Mouse (Mus musculus) ES-E14 (cell line): ENCODE measurements around the gene Xpr1. TPM values are rescaled to one million over a fixed set of nuclear protein-coding genes. Genes with fewer than 3 reads are reported as not detected.

Experiments used
- DNase-seq: peaks from one replicate; pipeline ENCODE4 v3.0.0-alpha.2; 2013; ENCODE audit warnings: low read depth, low spot score
- H3K27ac ChIP-seq: 2 replicates; pipeline ENCODE4 v1.5.1; 2012; ENCODE audit warnings: low read depth, mild to moderate bottlenecking, low read length, moderate library complexity, mixed read lengths; ENCODE audit not compliant: poor library complexity, insufficient read depth, severe bottlenecking
- H3K36me3 ChIP-seq: 2 replicates; pipeline ENCODE4 v1.6.1; 2012; ENCODE audit warnings: mild to moderate bottlenecking, low read length, moderate library complexity, mixed read lengths; ENCODE audit not compliant: control insufficient read depth, poor library complexity, insufficient read depth, severe bottlenecking
- H3K4me1 ChIP-seq, 2 experiments: fragments of 150-350 bp in 1 of 2; sonication (generic) in 1 of 2; 2 replicates each; pipeline ENCODE4 v1.6.1; 2012; ENCODE audit warnings: low read length in 2 of 2, mild to moderate bottlenecking in 1 of 2, mixed read lengths in 1 of 2; ENCODE audit not compliant: control insufficient read depth in 2 of 2, insufficient read depth in 2 of 2, poor library complexity in 1 of 2
- H3K4me3 ChIP-seq, 2 experiments: fragments of 150-350 bp in 1 of 2; sonication (generic) in 1 of 2; 2 replicates each; pipeline ENCODE4 v1.5.1; 2012; ENCODE audit warnings: low read length in 2 of 2, low read depth in 1 of 2, mild to moderate bottlenecking in 1 of 2, mixed read lengths in 1 of 2; ENCODE audit not compliant: insufficient read depth in 1 of 2, poor library complexity in 1 of 2, severe bottlenecking in 1 of 2
- H3K9ac ChIP-seq: 2 replicates; pipeline ENCODE4 v1.6.1; 2012; ENCODE audit warnings: low read depth, mild to moderate bottlenecking, low read length, mixed read lengths; ENCODE audit not compliant: poor library complexity, insufficient read depth, severe bottlenecking
- H3K9me3 ChIP-seq: fragments of 150-350 bp; sonication (generic); 2 replicates; pipeline ENCODE4 v1.6.1; 2012; ENCODE audit warnings: low read depth, mild to moderate bottlenecking, low read length; ENCODE audit not compliant: control insufficient read depth, insufficient read depth
- CHD2 ChIP-seq: IDR thresholded peaks from 2 replicates; pipeline ENCODE4 v1.6.1; 2014; ENCODE audit warnings: mild to moderate bottlenecking, low read depth, low read length, inconsistent platforms
- HCFC1 ChIP-seq: IDR thresholded peaks from 2 replicates; pipeline ENCODE4 v1.6.1; 2012; ENCODE audit warnings: low read length, inconsistent platforms, borderline replicate concordance; ENCODE audit not compliant: insufficient read depth
- MAFK ChIP-seq: IDR thresholded peaks from 2 replicates; pipeline ENCODE4 v1.6.1; 2014; ENCODE audit warnings: mild to moderate bottlenecking, low read depth, low read length, inconsistent platforms; ENCODE audit not compliant: insufficient read depth
- ZC3H11A ChIP-seq: IDR thresholded peaks from 2 replicates; pipeline ENCODE4 v1.6.1; 2012; ENCODE audit warnings: low read depth, mild to moderate bottlenecking, inconsistent platforms, low read length, borderline replicate concordance
- ZNF384 ChIP-seq: IDR thresholded peaks from 2 replicates; pipeline ENCODE4 v1.6.1; 2012; ENCODE audit warnings: low read depth, low read length, inconsistent platforms
- in situ Hi-C, 2 experiments: fragments of 600-800 bp; cut with MboI; formaldehyde crosslinking; loops; one replicate each; pipeline ENCODE4 v1.15.1; 2025; ENCODE audit warnings: low sequenced_read_pairs in 2 of 2, inconsistent platforms in 1 of 2; ENCODE audit not compliant: unreplicated experiment in 2 of 2
- total RNA-seq: library from RNA; depleted of rRNA; stranded (reverse); fragments of 300-350 nt; gene quantifications from 2 replicates; pipeline ENCODE4 v1.2.3, GENCODE M21; 2012

The Xpr1 gene
- total RNA-seq, 1 experiment, result 13.5 TPM

- Histone ChIP-seq H3K4me1 (no peaks in the 10 kb centered on the region), H3K9ac (no peak overlapping the region), H3K27ac (no peak overlapping the region), H3K4me3 (no peak overlapping the region), H3K9me3 (no peaks in the 10 kb centered on the region), H3K36me3 (no peaks in the 10 kb centered on the region)
- DNase-seq, result no peak
- in situ Hi-C loops, result no loop called here
- no peak for TF ChIP-seq CHD2
- TF ChIP-seq MAFK, result no peak
- no peak for TF ChIP-seq ZC3H11A
- TF ChIP-seq ZNF384, result no peak
- no peak for TF ChIP-seq HCFC1
These were observed 105.5 kb downstream of the Xpr1 start for GRCm38 (mm10) chr1:155311672-155312071.

GRCm38 (mm10) chr1:155306879-155307278 lies 110.3 kb downstream of the Xpr1 start:
- Histone ChIP-seq H3K36me3 (no peaks in the 10 kb centered on the region), H3K9ac (no peak overlapping the region), H3K9me3 (no peaks in the 10 kb centered on the region), H3K4me1 (no peaks in the 10 kb centered on the region), H3K4me3 (no peak overlapping the region), H3K27ac (no peak overlapping the region)
- in situ Hi-C loops, result no loop called here
- no peak for TF ChIP-seq ZNF384
- TF ChIP-seq CHD2, result no peak
- no peak for TF ChIP-seq ZC3H11A
- TF ChIP-seq MAFK, result no peak
- no peak for TF ChIP-seq HCFC1
- DNase-seq, result no peak

- Histone ChIP-seq H3K9ac (no peak overlapping the region), H3K4me1 (no peaks in the 10 kb centered on the region), H3K4me3 (no peak overlapping the region), H3K9me3 (no peaks in the 10 kb centered on the region), H3K36me3 (no peaks in the 10 kb centered on the region), H3K27ac (no peak overlapping the region)
- in situ Hi-C loops, result no loop called here
- TF ChIP-seq MAFK, result no peak
- no peak for TF ChIP-seq HCFC1
- no peak for TF ChIP-seq ZC3H11A
- no peak for TF ChIP-seq CHD2
- no peak for TF ChIP-seq ZNF384
- no peak for DNase-seq
These were observed 113.8 kb downstream of the Xpr1 start for GRCm38 (mm10) chr1:155303402-155303801.

DNA sequence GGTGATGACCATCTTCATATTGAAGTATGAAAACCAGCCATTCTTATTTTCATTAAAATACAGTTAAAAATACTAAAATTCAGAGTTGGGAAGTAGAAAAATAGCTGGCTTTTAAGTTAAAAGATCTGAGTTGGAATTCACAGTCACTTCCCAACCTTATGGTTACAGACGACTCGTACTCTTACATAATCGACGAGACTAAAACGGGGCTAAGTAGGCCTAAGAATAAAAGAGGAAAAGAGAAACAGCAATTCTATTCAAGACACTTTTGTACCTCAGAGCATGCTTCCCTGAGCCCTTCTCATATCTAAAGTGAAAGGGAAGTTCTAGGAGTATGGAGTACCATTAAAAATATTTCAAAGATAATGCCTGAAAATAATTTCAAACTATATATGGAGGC lies 119.6 kb downstream of the Xpr1 start:
- Histone ChIP-seq H3K27ac (no peak overlapping the region), H3K4me1 (no peaks in the 10 kb centered on the region)
- TF ChIP-seq HCFC1 (no peak), CHD2 (no peak), MAFK (no peak), ZC3H11A (no peak)

DNA sequence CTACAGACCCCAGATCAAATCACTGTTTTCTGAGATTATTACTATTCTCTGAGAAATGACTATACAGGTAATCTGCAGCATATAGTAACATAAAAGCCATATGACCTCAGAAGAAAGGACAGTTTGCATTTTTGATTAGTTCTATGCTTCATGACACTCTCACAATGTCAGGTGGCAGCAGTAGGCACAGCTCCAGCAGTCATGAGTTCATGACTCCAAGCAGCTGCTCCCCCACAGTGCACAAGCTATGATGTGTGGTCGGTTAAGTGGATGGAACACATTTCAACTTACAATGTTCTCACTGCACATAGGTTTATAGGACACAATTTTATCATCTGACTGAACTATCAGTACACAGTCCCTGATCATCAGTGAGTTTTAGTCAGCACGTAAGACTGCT lies 120.0 kb downstream of the Xpr1 start:
- H3K4me1 ChIP-seq, result no peaks in the 10 kb centered on the region
- TF ChIP-seq HCFC1 (no peak), ZC3H11A (no peak), MAFK (no peak), CHD2 (no peak), ZNF384 (no peak)
- H3K27ac ChIP-seq, result no peak overlapping the region
- no peak overlapping the region for H3K9ac ChIP-seq
- H3K36me3 ChIP-seq, result no peaks in the 10 kb centered on the region
- no peak for DNase-seq
- no peak overlapping the region for H3K4me3 ChIP-seq
- in situ Hi-C loops, result loop anchor here in 1 of 2 experiments (10.0 kb wide), 1 partner anchor 228 kb away; no protein-coding TSS in a partner anchor
- H3K9me3 ChIP-seq, result no peaks in the 10 kb centered on the region

More for the DNA sequence above, 119.6 kb downstream of the Xpr1 start:
- H3K9me3 ChIP-seq, result no peaks in the 10 kb centered on the region
- in situ Hi-C loops, result loop anchor here in 1 of 2 experiments (10.0 kb wide), 1 partner anchor 227 kb away; no protein-coding TSS in a partner anchor
- no peaks in the 10 kb centered on the region for H3K36me3 ChIP-seq
- no peak for DNase-seq
- H3K4me3 ChIP-seq, result no peak overlapping the region
- no peak overlapping the region for H3K9ac ChIP-seq
